Mouse (Mus musculus) hindbrain, embryonic 13.5 days (tissue): ENCODE data around the gene Fastkd5. TPM values are rescaled to one million over a fixed set of nuclear protein-coding genes. Genes with fewer than 3 reads are reported as not detected.
A peak's percentile ranks its signal among the peaks of the same experiment; 100 is the strongest.

Experiments
- ATAC-seq: fragments of 200-750 bp; cut with Nextera tagmentation; 2 replicates; pipeline ENCODE4 v1.8.0; 2017; ENCODE audit warnings: moderate TSS enrichment; ENCODE audit not compliant: low FRiP score
- H3K27ac ChIP-seq: fragments of 300-500 bp; sonication (generic); 2 replicates; pipeline ENCODE4 v1.5.1; 2015; ENCODE audit warnings: inconsistent platforms, mild to moderate bottlenecking, moderate library complexity
- H3K27me3 ChIP-seq: fragments of 300-500 bp; sonication (generic); 2 replicates; pipeline ENCODE4 v1.6.1; 2015; ENCODE audit warnings: mild to moderate bottlenecking, inconsistent platforms
- H3K36me3 ChIP-seq: fragments of 300-500 bp; sonication (generic); 2 replicates; pipeline ENCODE4 v1.6.1; 2015; ENCODE audit warnings: mild to moderate bottlenecking, inconsistent platforms
- H3K4me1 ChIP-seq: fragments of 300-500 bp; sonication (generic); replicated peaks from 2 replicates; pipeline ENCODE4 v1.6.1; 2015; ENCODE audit warnings: inconsistent platforms
- H3K4me2 ChIP-seq: fragments of 300-500 bp; sonication (generic); 2 replicates; pipeline ENCODE4 v1.6.1; 2015; ENCODE audit warnings: inconsistent platforms, mild to moderate bottlenecking, moderate library complexity
- H3K4me3 ChIP-seq: fragments of 300-500 bp; sonication (generic); 2 replicates; pipeline ENCODE4 v1.5.1; 2015; ENCODE audit warnings: mild to moderate bottlenecking, inconsistent platforms
- H3K9ac ChIP-seq: fragments of 300-500 bp; sonication (generic); 2 replicates; pipeline ENCODE4 v1.6.1; 2015; ENCODE audit warnings: mild to moderate bottlenecking, inconsistent platforms
- H3K9me3 ChIP-seq: fragments of 300-500 bp; sonication (generic); 2 replicates; pipeline ENCODE4 v1.6.1; 2016; ENCODE audit warnings: inconsistent platforms
- WGBS: fragments of 180-500 bp; shearing (Covaris S2); methylation state at CpG from one replicate; pipeline ENCODE4 v1.1.7; 2015; 5-methylcytosine and 5-hydroxymethylcytosine counted together
- polyA plus RNA-seq: library from polyadenylated mRNA; unstranded; fragments of >200 nt; fragmentation: Nextera tagmentation; extraction: Ambion mirVana; gene quantifications from 2 replicates; pipeline ENCODE4 v1.2.1, GENCODE M21; 2015

The Fastkd5 gene
- polyA plus RNA-seq, 1 experiment from 2014 or later = 12.9 TPM

GRCm38 (mm10) chr2:130564983-130565382 lies 64.8 kb downstream of the Fastkd5 start:
- peak overlapping the region; percentile 85 for H3K4me2 ChIP-seq
- 84% methylated on average over 8 of the region's 8 CpGs for WGBS
- H3K9me3 ChIP-seq = no peaks in the 10 kb centered on the region
- H3K4me1 ChIP-seq = peaks cover 28% of the 10 kb centered on the region
- no peak for ATAC-seq
- peak overlapping the region; percentile 96; the same call in 1 of the 2 replicates for H3K4me3 ChIP-seq
- H3K9ac ChIP-seq = peak overlapping the region; percentile 95
- H3K27ac ChIP-seq = no peak overlapping the region
- H3K36me3 ChIP-seq = peaks cover 23% of the 10 kb centered on the region
- no peaks in the 10 kb centered on the region for H3K27me3 ChIP-seq

- no peaks in the 10 kb centered on the region for H3K9me3 ChIP-seq
- 2% methylated on average over 22 of the region's 23 CpGs for WGBS
- peaks cover 25% of the 10 kb centered on the region for H3K36me3 ChIP-seq
- H3K4me3 ChIP-seq = peak overlapping the region; percentile 96
- peak overlapping the region; percentile 85 for H3K4me2 ChIP-seq
- peaks cover 28% of the 10 kb centered on the region for H3K4me1 ChIP-seq
- no peak; the same call in 1 of the 2 replicates for ATAC-seq
- peak overlapping the region; percentile 66; the same call in 1 of the 2 replicates for H3K27ac ChIP-seq
- peak overlapping the region; percentile 95 for H3K9ac ChIP-seq
- no peaks in the 10 kb centered on the region for H3K27me3 ChIP-seq
These were observed 65.8 kb downstream of the Fastkd5 start for GRCm38 (mm10) chr2:130564063-130564462.

Other genes starting within 250 kb of the Fastkd5 start
- gene Cpxm1, start 232.5 kb downstream of the Fastkd5 start, polyA plus RNA-seq = 29.0 and 32.6 TPM in 2 replicates
- 0.16 TPM in 1 of 2 replicates, not detected in the other for gene Gm28372, start 224.8 kb downstream of the Fastkd5 start, polyA plus RNA-seq
- gene 1700020A23Rik, start 224.8 kb downstream of the Fastkd5 start, polyA plus RNA-seq = 0.68 and 0.83 TPM in 2 replicates
- gene Tmem239, start 223.5 kb downstream of the Fastkd5 start, polyA plus RNA-seq = 0.23 and 0.38 TPM in 2 replicates
- 99.9 and 113 TPM in 2 replicates for gene Vps16, start 205.7 kb downstream of the Fastkd5 start, polyA plus RNA-seq
- gene Pced1a, start 205.3 kb downstream of the Fastkd5 start, polyA plus RNA-seq = 12.0 and 12.2 TPM in 2 replicates
- gene Ptpra, start 179.7 kb downstream of the Fastkd5 start, polyA plus RNA-seq = 123 and 126 TPM in 2 replicates
- 83.9 and 88.8 TPM in 2 replicates for gene Mrps26, start 66.3 kb downstream of the Fastkd5 start, polyA plus RNA-seq
- gene Oxt, start 53.9 kb downstream of the Fastkd5 start, polyA plus RNA-seq = not detected in 2 replicates
- gene Avp, start 47.5 kb downstream of the Fastkd5 start, polyA plus RNA-seq = not detected in 2 replicates
- 11.5 and 11.8 TPM in 2 replicates for gene Ubox5, start within 50 bp of the Fastkd5 start, polyA plus RNA-seq
- gene Lzts3, start 12.8 kb upstream of the Fastkd5 start, polyA plus RNA-seq = 10.5 and 11.1 TPM in 2 replicates
- 72.0 and 74.1 TPM in 2 replicates for gene Ddrgk1, start 34.6 kb upstream of the Fastkd5 start, polyA plus RNA-seq
- 141 and 143 TPM in 2 replicates for gene Itpa, start 37.6 kb upstream of the Fastkd5 start, polyA plus RNA-seq
- gene Slc4a11, start 67.5 kb upstream of the Fastkd5 start, polyA plus RNA-seq = 0.32 and 1.1 TPM in 2 replicates